In the genomic region with DNA sequence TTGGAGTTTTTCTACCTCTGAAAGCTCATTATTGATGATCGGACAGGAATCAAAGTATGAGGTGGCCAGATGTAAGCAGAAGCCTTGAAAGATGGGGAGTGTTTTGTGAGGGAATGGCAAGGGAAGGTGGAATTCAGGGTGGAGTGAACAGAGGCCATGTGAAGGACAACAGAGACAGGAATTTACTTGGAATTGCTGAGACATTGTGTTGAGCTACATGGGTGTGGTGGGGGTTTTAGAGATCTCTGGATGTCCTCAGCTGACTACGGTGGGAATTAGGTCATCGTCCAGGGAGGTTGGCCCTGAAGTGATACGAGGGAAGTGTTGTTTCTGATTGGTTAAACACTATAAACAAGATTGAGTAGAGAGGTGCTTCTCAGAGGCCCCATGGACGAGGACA, we compare ENCODE assay signal across 33 mouse cellular contexts. TPM values are rescaled to one million over a fixed set of nuclear protein-coding genes. Genes with fewer than 3 reads are reported as not detected.
DNase-seq lines count a peak whose midpoint lies in the region; ATAC-seq and TF ChIP-seq lines count a peak whose summit lies in the region.
"Had no signal": no experiment of that assay in that cellular context is flagged by ENCODE, and none has a peak within 500 bp of the region (broad histone marks: within the 10 kb centered on the region; RNA-seq: fewer than 3 reads in every experiment).

No protein-coding gene starts in this region.

- H3K9me3 ChIP-seq in hindbrain, embryonic 12.5 days (replicated peaks): no peaks in the 10 kb centered on the region
- H3K9me3 ChIP-seq: embryonic facial prominence, embryonic 10.5 days; embryonic facial prominence, embryonic 13.5 days; forebrain, embryonic 12.5 days; heart, embryonic 12.5 days; heart, embryonic 15.5 days; hindbrain, embryonic 10.5 days had no signal

- no peak overlapping the region for H3K9ac ChIP-seq in hindbrain, embryonic 12.5 days
- H3K9ac ChIP-seq: embryonic facial prominence, embryonic 13.5 days; forebrain, embryonic 12.5 days; heart, embryonic 12.5 days; heart, embryonic 15.5 days; hindbrain, embryonic 14.5 days had no signal

- no peak for ATAC-seq in hindbrain, embryonic 12.5 days (ENCODE audit: low FRiP score)
- ATAC-seq: forebrain, embryonic 16.5 days; hindbrain, postnatal 0 days; inflammation-experienced regulatory T-cells, adult 6 months; intestine, embryonic 16.5 days had no signal

- no peak overlapping the region for H3K4me2 ChIP-seq in hindbrain, embryonic 12.5 days (replicated peaks)
- H3K4me2 ChIP-seq: embryonic facial prominence, embryonic 13.5 days; forebrain, embryonic 12.5 days; heart, embryonic 12.5 days; heart, embryonic 15.5 days; hindbrain, embryonic 14.5 days had no signal

- no peaks in the 10 kb centered on the region for H3K36me3 ChIP-seq in hindbrain, embryonic 12.5 days
- H3K36me3 ChIP-seq: embryonic facial prominence, embryonic 13.5 days; forebrain, embryonic 12.5 days; G1E; heart, embryonic 12.5 days; heart, embryonic 15.5 days had no signal

- DNase-seq in gastrocnemius, adult 2 months: peak; percentile 34
- DNase-seq in gastrocnemius, postnatal 25 days: no peak
- peak; percentile 79 for DNase-seq in ES-CJ7 (ENCODE audit: low read depth, low spot score)
- DNase-seq in R1 (ENCODE audit: low read depth, low spot score): peak; percentile 93
- peak; percentile 18 for DNase-seq in skeletal muscle tissue, adult 2 months (ENCODE audit: low read depth, low spot score)
- no peak for DNase-seq in right cerebral cortex, postnatal 36 days (ENCODE audit: low spot score in 2 of 2)
- no peak for DNase-seq in left cerebral cortex, adult 18-20 months (ENCODE audit: low spot score in 2 of 2)
- DNase-seq: adrenal gland, adult 2 months; adrenal gland, postnatal 14 days; B cell, adult 2 months; cerebellum, adult 11 months; cerebellum, adult 8-10 months; cerebellum, postnatal 10 days; cerebellum, postnatal 36 days; embryo, embryonic 11 days; gastrocnemius, postnatal 14 days; heart, adult 18-20 months; heart, postnatal 36 days had no signal

- no peak overlapping the region for H3K27ac ChIP-seq in gastrocnemius, adult 2 months
- no peak overlapping the region for H3K27ac ChIP-seq in hindbrain, embryonic 12.5 days
- H3K27ac ChIP-seq: embryonic facial prominence, embryonic 10.5 days; embryonic facial prominence, embryonic 13.5 days; forebrain, embryonic 12.5 days; heart, embryonic 15.5 days; hindbrain, embryonic 10.5 days; hindbrain, embryonic 14.5 days; hindbrain, postnatal 0 days had no signal

- 82% methylated on average over 5 of the region's 5 CpGs for WGBS in hindbrain, embryonic 12.5 days

- peaks cover 4% of the 10 kb centered on the region for H3K4me1 ChIP-seq in hindbrain, embryonic 12.5 days

- H3K27me3 ChIP-seq in hindbrain, embryonic 12.5 days: no peaks in the 10 kb centered on the region
- H3K27me3 ChIP-seq: CH12.LX; embryonic facial prominence, embryonic 13.5 days; forebrain, embryonic 12.5 days; heart, embryonic 12.5 days; heart, embryonic 15.5 days had no signal

- no peak for TF ChIP-seq CTCF in gastrocnemius, adult 2 months (IDR thresholded peaks at IDR 0.05)

- no peak overlapping the region for H3K4me3 ChIP-seq in gastrocnemius, adult 2 months
- no peak overlapping the region for H3K4me3 ChIP-seq in hindbrain, embryonic 12.5 days
- H3K4me3 ChIP-seq: embryonic facial prominence, embryonic 10.5 days; embryonic facial prominence, embryonic 13.5 days; erythroblast, embryonic 14.5 days; forebrain, embryonic 12.5 days; heart, embryonic 12.5 days; heart, embryonic 15.5 days; hindbrain, embryonic 10.5 days had no signal

- intact Hi-C loops in gastrocnemius, adult 2 months (cut with DNase I): no loop called here

RNA-seq across cellular contexts. Expression of gene Gpc6, which starts 8.7 kb away (rescaled TPM):
- total RNA-seq in gastrocnemius, adult 2 months (2021): 1 to 10 TPM; 1.7 to 4.1 TPM
- total RNA-seq in gastrocnemius, postnatal 25 days (2021): 1 to 10 TPM; 3.1 to 3.5 TPM
- total RNA-seq in left cerebral cortex, adult 18-20 months (2021): 10 to 100 TPM; 12.4 to 12.8 TPM
- 35.0 and 38.4 TPM in 2 replicates for polyA plus RNA-seq in hindbrain, embryonic 12.5 days (2016; fragmentation: Nextera tagmentation; extraction: Ambion mirVana)
- total RNA-seq: CH12.LX had no signal
- polyA plus RNA-seq: erythroblast, embryonic 14.5 days; G1E had no signal

Comparison
In these comparisons a context has a peak if more than half of its experiments do, and no peak if none do; other contexts are left out.
1. DNase-seq: peak in gastrocnemius, adult 2 months (single experiment), ES-CJ7 (single experiment), R1 (single experiment) and skeletal muscle tissue, adult 2 months (single experiment); none in gastrocnemius, postnatal 25 days (single experiment), right cerebral cortex, postnatal 36 days (0 of 2) and left cerebral cortex, adult 18-20 months (0 of 2).